Mouse (Mus musculus): ENCODE data around the gene Sdccag8. TPM values are rescaled to one million over a fixed set of nuclear protein-coding genes. Genes with fewer than 3 reads are reported as not detected.
"Not testable (repeated sequence)": the region's sequence is repeated elsewhere in the genome, so short reads cannot be mapped to it uniquely, and the experiment has no call there.

The Sdccag8 gene
- polyA plus RNA-seq, 1 experiment: 12.8 TPM

- Histone ChIP-seq H3K27ac (ENCODE audit: insufficient read depth, low read length) (peak overlapping the region; percentile 64), H3K4me1 (ENCODE audit: control insufficient read depth, insufficient read depth, low read length) (peaks cover 18% of the 10 kb centered on the region; the same call in 1 of the 2 replicates), H3K27me3 (ENCODE audit: control insufficient read depth, insufficient read depth, low read length) (no peaks in the 10 kb centered on the region), H3K4me3 (replicated peaks; ENCODE audit: insufficient read depth, low read depth, low read length) (no peak overlapping the region)
- no peak for TF ChIP-seq CTCF (IDR thresholded peaks at IDR 0.05; ENCODE audit: borderline replicate concordance, insufficient read depth, low read depth, low read length)
- TF ChIP-seq POLR2A (IDR thresholded peaks at IDR 0.05; ENCODE audit: borderline replicate concordance, insufficient read depth, low read length): no peak
- DNase-seq: peak; percentile 61 to 74
- WGBS: 9% methylated on average over 8 of the region's 8 CpGs
These were observed 125.5 kb downstream of the Sdccag8 start for GRCm38 (mm10) chr1:176939901-176940341.

GRCm38 (mm10) chr1:176941286-176941990, 127.0 kb downstream of the Sdccag8 start:
- H3K4me3 ChIP-seq (replicated peaks; ENCODE audit: insufficient read depth, low read depth, low read length); DNase-seq; H3K27me3 ChIP-seq (ENCODE audit: control insufficient read depth, insufficient read depth, low read length); H3K27ac ChIP-seq (ENCODE audit: insufficient read depth, low read length): not testable (repeated sequence)
- peaks cover 24% of the 10 kb centered on the region for H3K4me1 ChIP-seq (ENCODE audit: control insufficient read depth, insufficient read depth, low read length)

DNA sequence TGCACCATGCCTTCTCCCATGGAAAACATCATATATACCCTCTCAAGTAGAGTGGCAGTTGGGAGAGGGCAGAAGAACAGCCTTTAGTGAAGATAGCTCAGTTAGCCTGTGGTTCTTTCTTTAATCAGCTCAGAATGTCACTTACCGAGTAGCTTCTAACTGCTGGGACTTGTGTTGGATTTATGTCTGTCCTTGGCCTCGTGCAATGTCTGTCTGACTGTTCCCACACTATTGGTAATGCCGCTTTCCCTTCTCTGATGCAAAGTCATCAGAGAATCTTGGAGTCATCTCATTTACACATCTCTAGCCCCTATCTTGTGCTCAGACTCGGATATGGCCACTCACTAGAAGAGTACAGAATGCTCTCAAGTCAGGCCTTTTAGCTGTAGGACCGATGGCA, 128.7 kb downstream of the Sdccag8 start:
- H3K27ac ChIP-seq (ENCODE audit: insufficient read depth, low read length): no peak overlapping the region
- WGBS: 97% methylated on average over 5 of the region's 5 CpGs
- TF ChIP-seq POLR2A (IDR thresholded peaks at IDR 0.05; ENCODE audit: borderline replicate concordance, insufficient read depth, low read length) (no peak), CTCF (IDR thresholded peaks at IDR 0.05; ENCODE audit: borderline replicate concordance, insufficient read depth, low read depth, low read length) (no peak)
- no peak overlapping the region for H3K4me3 ChIP-seq (replicated peaks; ENCODE audit: insufficient read depth, low read depth, low read length)
- no peak for DNase-seq
- H3K4me1 ChIP-seq (ENCODE audit: control insufficient read depth, insufficient read depth, low read length): peaks cover 30% of the 10 kb centered on the region
- no peaks in the 10 kb centered on the region for H3K27me3 ChIP-seq (ENCODE audit: control insufficient read depth, insufficient read depth, low read length)

DNA sequence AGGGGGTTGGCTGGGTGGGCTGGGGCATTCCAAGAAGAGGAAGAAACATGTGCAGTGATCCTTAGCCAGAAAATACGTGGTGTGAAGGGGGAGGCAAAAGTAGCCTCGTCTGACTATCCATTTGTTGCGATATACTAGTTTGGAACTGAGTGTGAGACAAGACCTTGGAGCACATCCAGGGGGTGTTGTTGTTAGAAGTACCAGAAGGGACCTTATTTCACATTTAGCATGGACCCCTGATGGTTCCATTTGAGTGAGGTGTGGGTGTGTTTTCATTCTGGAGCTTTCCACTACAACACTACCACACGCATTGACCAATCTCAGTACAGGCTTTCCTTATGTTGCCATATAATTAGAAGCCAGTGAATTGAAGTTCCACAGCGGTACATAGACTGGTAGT, 129.5 kb downstream of the Sdccag8 start:
- Histone ChIP-seq H3K4me1 (ENCODE audit: control insufficient read depth, insufficient read depth, low read length) (peaks cover 30% of the 10 kb centered on the region), H3K4me3 (replicated peaks; ENCODE audit: insufficient read depth, low read depth, low read length) (no peak overlapping the region), H3K27me3 (ENCODE audit: control insufficient read depth, insufficient read depth, low read length) (no peaks in the 10 kb centered on the region), H3K27ac (ENCODE audit: insufficient read depth, low read length) (no peak overlapping the region)
- DNase-seq: no peak
- no peak for TF ChIP-seq CTCF (IDR thresholded peaks at IDR 0.05; ENCODE audit: borderline replicate concordance, insufficient read depth, low read depth, low read length)
- WGBS: 80% methylated on average over 5 of the region's 5 CpGs

- Histone ChIP-seq H3K27ac (ENCODE audit: insufficient read depth, low read length) (no peak overlapping the region), H3K4me3 (replicated peaks; ENCODE audit: insufficient read depth, low read depth, low read length) (no peak overlapping the region)
These were observed 130.2 kb downstream of the Sdccag8 start for GRCm38 (mm10) chr1:176944458-176945174.

DNA sequence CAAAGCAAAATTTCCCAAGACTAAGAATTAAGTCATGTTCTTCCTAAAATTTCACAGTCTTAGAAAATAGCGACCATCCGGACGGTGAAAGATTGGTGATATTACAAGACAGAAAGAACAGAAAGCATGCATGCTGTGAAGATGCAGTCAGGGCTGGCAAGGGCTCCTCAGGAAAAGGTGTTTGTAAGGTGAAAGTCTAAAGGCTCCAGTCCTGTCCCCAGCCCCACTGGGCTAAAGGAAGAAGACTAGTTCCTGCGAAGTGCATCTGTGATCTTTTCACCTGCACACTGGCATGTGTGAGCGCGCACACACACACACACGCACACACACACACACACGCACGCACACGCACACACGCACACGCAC, 130.7 kb downstream of the Sdccag8 start:
- no peak overlapping the region for H3K4me3 ChIP-seq (replicated peaks; ENCODE audit: insufficient read depth, low read depth, low read length)
- WGBS: 59% methylated on average over 12 of the region's 12 CpGs
- peak overlapping the region; percentile 59; the same call in 1 of the 2 replicates for H3K27ac ChIP-seq (ENCODE audit: insufficient read depth, low read length)
- H3K27me3 ChIP-seq (ENCODE audit: control insufficient read depth, insufficient read depth, low read length): no peaks in the 10 kb centered on the region
- DNase-seq: no peak
- TF ChIP-seq POLR2A (IDR thresholded peaks at IDR 0.05; ENCODE audit: borderline replicate concordance, insufficient read depth, low read length): no peak
- TF ChIP-seq CTCF (IDR thresholded peaks at IDR 0.05; ENCODE audit: borderline replicate concordance, insufficient read depth, low read depth, low read length): no peak
- H3K4me1 ChIP-seq (ENCODE audit: control insufficient read depth, insufficient read depth, low read length): peaks cover 23% of the 10 kb centered on the region

More at GRCm38 (mm10) chr1:176944458-176945174, 130.2 kb downstream of the Sdccag8 start:
- Histone ChIP-seq H3K4me1 (ENCODE audit: control insufficient read depth, insufficient read depth, low read length) (peaks cover 28% of the 10 kb centered on the region), H3K27me3 (ENCODE audit: control insufficient read depth, insufficient read depth, low read length) (no peaks in the 10 kb centered on the region)
- DNase-seq: no peak
- WGBS: 70% methylated on average over 8 of the region's 8 CpGs
- TF ChIP-seq POLR2A (IDR thresholded peaks at IDR 0.05; ENCODE audit: borderline replicate concordance, insufficient read depth, low read length): no peak
- TF ChIP-seq CTCF (IDR thresholded peaks at IDR 0.05; ENCODE audit: borderline replicate concordance, insufficient read depth, low read depth, low read length): no peak

DNA sequence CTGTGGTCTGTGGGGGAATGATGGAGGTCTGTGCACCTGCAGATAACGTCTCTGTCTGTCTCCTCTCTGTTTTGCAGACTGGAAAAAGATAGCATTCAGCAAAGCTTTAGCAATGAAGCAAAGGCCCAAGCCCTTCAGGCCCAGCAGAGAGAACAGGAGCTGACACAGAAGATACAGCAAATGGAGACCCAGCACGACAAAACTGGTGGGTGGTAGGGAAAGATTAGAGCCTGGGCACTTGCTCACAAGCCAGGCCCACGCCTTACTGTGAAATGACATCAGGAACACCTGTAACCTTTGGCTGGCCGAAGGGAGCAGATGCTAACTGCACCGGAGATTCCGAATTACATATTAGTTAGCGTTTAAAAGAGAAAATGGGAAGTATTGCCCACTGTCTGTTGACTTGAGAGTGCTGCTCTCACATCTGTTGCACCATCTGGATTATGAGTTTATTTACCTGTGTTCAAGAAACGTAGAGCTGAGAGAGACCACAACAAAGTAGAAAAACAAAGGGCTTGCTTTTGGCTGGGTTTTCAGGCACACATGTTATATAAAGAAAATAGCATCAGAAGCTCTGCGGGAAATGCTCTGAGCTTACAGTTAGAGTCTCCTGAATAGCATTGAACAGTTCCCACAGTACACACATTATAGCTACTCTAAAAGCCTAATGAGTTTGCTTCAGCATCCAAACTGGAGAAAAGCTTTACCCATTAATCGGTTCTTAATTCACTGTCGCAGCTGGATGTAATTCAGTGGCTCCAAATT, 131.8 kb downstream of the Sdccag8 start:
- peak overlapping the region; percentile 91 for H3K27ac ChIP-seq (ENCODE audit: insufficient read depth, low read length)
- no peaks in the 10 kb centered on the region for H3K27me3 ChIP-seq (ENCODE audit: control insufficient read depth, insufficient read depth, low read length)
- H3K4me1 ChIP-seq (ENCODE audit: control insufficient read depth, insufficient read depth, low read length): peaks cover 19% of the 10 kb centered on the region
- 18% methylated on average over 11 of the region's 11 CpGs for WGBS
- H3K4me3 ChIP-seq (replicated peaks; ENCODE audit: insufficient read depth, low read depth, low read length): no peak overlapping the region
- peak; percentile 72 to 79 for DNase-seq
- TF ChIP-seq CTCF (IDR thresholded peaks at IDR 0.05; ENCODE audit: borderline replicate concordance, insufficient read depth, low read depth, low read length) (no peak), POLR2A (IDR thresholded peaks at IDR 0.05; ENCODE audit: borderline replicate concordance, insufficient read depth, low read length) (no peak)

Data from cerebellum, adult 2 months (tissue).